Mouse (Mus musculus) ES-Bruce4 (cell line): ENCODE measurements around the gene Mcu. TPM values are rescaled to one million over a fixed set of nuclear protein-coding genes. Genes with fewer than 3 reads are reported as not detected.

Experiments
- H3K27ac ChIP-seq: 2 replicates; pipeline ENCODE4 v1.5.1; 2012; ENCODE audit warnings: low read length, inconsistent platforms; ENCODE audit not compliant: insufficient read depth
- H3K27me3 ChIP-seq: 2 replicates; pipeline ENCODE4 v1.6.1; 2012; ENCODE audit warnings: mild to moderate bottlenecking, low read length, inconsistent platforms; ENCODE audit not compliant: control insufficient read depth, poor library complexity, insufficient read depth, severe bottlenecking
- H3K36me3 ChIP-seq: 2 replicates; pipeline ENCODE4 v1.6.1; 2012; ENCODE audit warnings: inconsistent platforms, mild to moderate bottlenecking, low read length, moderate library complexity; ENCODE audit not compliant: control insufficient read depth, poor library complexity, insufficient read depth, severe bottlenecking
- H3K4me1 ChIP-seq: one replicate; pipeline ENCODE4 v1.8.1; 2011; ENCODE audit warnings: low read length; ENCODE audit not compliant: control insufficient read depth, insufficient read depth
- H3K4me3 ChIP-seq: 2 replicates; pipeline ENCODE4 v1.5.1; 2011; ENCODE audit warnings: low read depth, mild to moderate bottlenecking, low read length
- H3K9ac ChIP-seq: 2 replicates; pipeline ENCODE4 v1.6.1; 2012; ENCODE audit warnings: low read depth, mild to moderate bottlenecking, inconsistent platforms; ENCODE audit not compliant: poor library complexity, severe bottlenecking
- H3K9me3 ChIP-seq: replicated peaks from 2 replicates; pipeline ENCODE4 v1.6.1; 2012; ENCODE audit warnings: mild to moderate bottlenecking, low read length, inconsistent platforms; ENCODE audit not compliant: control insufficient read depth, poor library complexity, insufficient read depth, severe bottlenecking
- CTCF ChIP-seq: IDR thresholded peaks from one replicate; pipeline ENCODE4 v1.8.1; 2011; ENCODE audit warnings: low read depth, low read length
- EP300 ChIP-seq: IDR thresholded peaks from 2 replicates; pipeline ENCODE4 v1.6.1; 2011; ENCODE audit warnings: low read depth, low read length; ENCODE audit not compliant: insufficient read depth
- POLR2A ChIP-seq: IDR thresholded peaks from one replicate; pipeline ENCODE4 v1.8.1; 2011; ENCODE audit warnings: low read length; ENCODE audit not compliant: insufficient read depth
- polyA plus RNA-seq: library from polyadenylated mRNA; stranded (reverse); fragments of >200 nt; gene quantifications from 2 replicates; pipeline ENCODE4 v1.2.4, GENCODE M21; 2011; ENCODE audit warnings: low read depth; ENCODE audit not compliant: missing spikeins, insufficient read depth, insufficient read length

Gene Mcu
- polyA plus RNA-seq, 1 experiment: 26.0 TPM

DNA sequence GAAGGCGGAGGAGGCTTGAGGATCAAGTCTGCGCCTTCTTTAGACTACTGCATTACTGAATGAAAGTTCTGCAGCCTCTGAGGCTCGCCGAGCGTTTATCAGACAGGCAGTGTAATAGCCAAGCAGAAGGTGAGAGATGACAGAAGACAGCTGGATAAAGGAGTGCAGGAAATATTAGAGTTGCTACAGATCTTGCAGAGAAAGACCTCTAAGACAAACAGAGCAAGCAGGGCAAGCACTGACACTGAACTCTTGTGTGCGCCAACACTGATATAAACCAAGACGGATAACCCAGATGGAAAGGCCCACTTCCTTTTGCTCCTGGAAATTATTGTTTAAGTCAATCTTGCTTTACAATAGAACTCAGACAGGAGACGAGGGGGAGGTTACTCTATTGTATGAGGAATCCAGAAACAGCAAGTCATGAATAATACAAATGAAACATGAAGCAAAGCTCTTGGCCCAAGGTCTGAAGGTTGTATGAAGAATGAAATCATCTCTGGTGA lies 92.6 kb downstream of the Mcu start:
- Histone ChIP-seq H3K9ac (no peak overlapping the region; the same call in 1 of the 2 replicates), H3K4me3 (no peak overlapping the region), H3K4me1 (peaks cover 3% of the 10 kb centered on the region), H3K27me3 (no peaks in the 10 kb centered on the region), H3K36me3 (no peaks in the 10 kb centered on the region), H3K27ac (no peak overlapping the region), H3K9me3 (no peaks in the 10 kb centered on the region)
- TF ChIP-seq EP300: no peak
- TF ChIP-seq CTCF: no peak
- no peak for TF ChIP-seq POLR2A

DNA sequence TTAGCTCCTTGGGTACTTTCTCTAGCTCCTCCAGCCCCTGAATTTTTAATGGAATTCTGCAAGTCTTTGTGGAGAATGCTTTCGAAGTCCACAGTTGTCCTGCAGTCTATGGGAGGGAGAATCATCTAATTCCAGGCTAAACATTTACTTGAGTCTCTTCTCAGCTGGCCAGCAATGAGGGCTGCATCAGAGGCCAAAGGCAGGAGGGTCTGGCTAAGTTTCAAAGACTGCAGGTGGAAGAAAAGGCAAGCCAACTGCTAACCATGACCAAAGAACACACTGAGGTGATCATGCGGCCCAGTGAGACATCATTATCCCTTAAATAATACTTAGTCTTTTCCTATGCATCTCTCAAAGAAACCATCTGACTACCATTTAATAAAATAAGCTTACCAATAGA lies 95.8 kb downstream of the Mcu start:
- TF ChIP-seq EP300 (no peak), POLR2A (no peak), CTCF (no peak)
- Histone ChIP-seq H3K9me3 (no peaks in the 10 kb centered on the region), H3K4me3 (no peak overlapping the region), H3K27me3 (no peaks in the 10 kb centered on the region), H3K36me3 (no peaks in the 10 kb centered on the region), H3K9ac (no peak overlapping the region), H3K27ac (no peak overlapping the region), H3K4me1 (peaks cover 3% of the 10 kb centered on the region)

DNA sequence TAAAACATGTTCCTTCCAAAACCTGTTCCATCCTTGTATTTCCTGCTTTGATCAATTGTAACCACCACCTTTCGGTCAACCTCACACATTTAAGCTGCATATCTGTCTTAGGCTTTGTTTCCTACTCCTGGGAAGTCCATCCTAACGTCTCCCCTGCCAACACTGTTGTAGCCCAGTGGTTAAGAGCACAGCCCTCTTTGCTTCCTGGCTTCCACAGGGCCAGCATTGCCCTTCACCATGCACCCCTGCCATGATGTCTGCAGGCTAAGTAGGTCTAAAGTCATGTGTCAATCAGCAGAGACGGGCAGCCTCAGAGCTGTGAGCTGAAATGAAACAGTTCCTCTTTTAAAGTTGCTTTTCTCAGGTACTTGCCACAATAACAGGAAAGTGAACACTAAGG lies 97.1 kb downstream of the Mcu start:
- Histone ChIP-seq H3K4me3 (no peak overlapping the region), H3K27me3 (no peaks in the 10 kb centered on the region), H3K27ac (no peak overlapping the region), H3K36me3 (no peaks in the 10 kb centered on the region), H3K9ac (no peak overlapping the region), H3K9me3 (no peaks in the 10 kb centered on the region), H3K4me1 (no peaks in the 10 kb centered on the region)
- no peak for TF ChIP-seq CTCF
- TF ChIP-seq EP300: no peak
- no peak for TF ChIP-seq POLR2A

DNA sequence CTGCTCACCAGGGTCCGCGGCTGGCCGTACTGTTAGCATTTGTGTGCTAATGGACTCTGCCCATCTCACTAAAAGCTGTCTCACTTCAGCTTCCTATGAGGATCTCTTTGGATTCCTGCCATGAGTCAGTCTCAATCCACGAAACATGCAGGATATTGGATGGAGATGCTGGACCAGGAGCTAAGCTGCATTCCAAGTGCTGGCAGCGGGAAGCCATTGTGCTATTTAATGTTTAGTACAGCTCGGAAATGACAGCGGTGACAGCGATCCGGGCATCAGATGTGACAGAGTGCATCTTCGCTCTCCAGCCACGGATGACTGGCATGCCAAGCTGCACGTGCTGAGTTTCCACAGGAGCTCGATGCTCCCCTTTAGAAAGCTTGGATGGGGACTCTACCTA lies 99.3 kb downstream of the Mcu start:
- H3K27me3 ChIP-seq: no peaks in the 10 kb centered on the region
- no peaks in the 10 kb centered on the region for H3K9me3 ChIP-seq
- H3K9ac ChIP-seq: no peak overlapping the region
- no peak overlapping the region for H3K27ac ChIP-seq
- no peak overlapping the region for H3K4me3 ChIP-seq
- no peaks in the 10 kb centered on the region for H3K36me3 ChIP-seq
- TF ChIP-seq EP300 (no peak), CTCF (no peak), POLR2A (no peak)
- H3K4me1 ChIP-seq: no peaks in the 10 kb centered on the region

DNA sequence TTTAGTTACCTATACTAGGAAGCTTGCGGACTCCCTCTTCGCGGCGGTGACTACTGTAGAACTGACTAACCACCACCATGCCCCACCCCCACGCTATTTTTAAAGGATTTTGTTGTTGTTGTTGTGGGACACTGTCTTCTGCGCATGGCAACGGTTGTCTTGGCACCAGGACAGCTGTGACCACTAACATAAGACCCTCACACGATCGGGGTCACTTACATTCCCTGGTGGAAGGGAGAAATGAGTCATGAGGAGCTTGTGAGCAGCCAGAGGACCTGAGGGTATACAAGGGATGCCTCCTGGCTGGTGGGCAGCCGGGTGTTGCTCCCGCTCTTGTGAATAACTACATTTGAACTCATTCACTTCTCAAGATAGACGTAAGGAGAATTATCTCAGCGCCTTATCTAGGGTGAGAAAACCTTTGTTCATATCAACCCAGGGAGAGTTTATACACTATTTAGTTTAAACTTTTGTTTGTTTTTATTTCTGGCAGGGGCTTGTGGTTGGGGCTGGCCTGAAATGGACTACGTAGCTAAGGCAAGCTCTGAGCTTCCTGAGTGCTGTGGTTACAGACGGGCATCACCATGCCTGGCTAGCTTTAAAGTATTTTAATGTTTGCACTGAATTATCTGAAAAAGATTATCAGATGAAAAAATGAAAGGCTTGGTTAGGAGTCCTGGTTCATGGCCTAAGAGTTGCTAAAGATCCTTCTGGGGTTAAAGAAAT lies 101.6 kb downstream of the Mcu start:
- Histone ChIP-seq H3K27me3 (no peaks in the 10 kb centered on the region), H3K4me3 (no peak overlapping the region), H3K27ac (no peak overlapping the region), H3K9me3 (no peaks in the 10 kb centered on the region), H3K36me3 (no peaks in the 10 kb centered on the region), H3K9ac (no peak overlapping the region), H3K4me1 (no peaks in the 10 kb centered on the region)
- TF ChIP-seq EP300 (no peak), CTCF (no peak), POLR2A (no peak)

DNA sequence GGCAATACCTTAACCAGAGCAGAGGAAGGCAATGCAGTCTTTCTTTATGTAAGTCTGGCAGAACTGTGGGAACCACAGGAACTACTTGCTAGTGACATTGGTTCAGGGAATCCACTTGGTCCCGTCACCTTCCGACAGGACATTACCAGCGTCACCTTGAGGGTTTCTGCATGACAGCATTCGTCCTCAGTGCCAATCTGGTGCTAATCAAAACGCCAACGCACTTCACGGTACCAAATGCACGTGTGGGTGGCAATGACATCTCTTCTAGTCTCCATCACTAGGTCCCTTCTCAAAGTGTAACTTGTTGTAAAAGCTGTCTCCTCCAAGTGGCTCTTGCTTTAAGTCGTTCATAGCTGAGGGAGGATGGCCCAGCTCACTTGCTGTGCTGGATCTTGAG lies 104.3 kb downstream of the Mcu start:
- no peak for TF ChIP-seq POLR2A
- no peak for TF ChIP-seq EP300
- TF ChIP-seq CTCF: no peak
- Histone ChIP-seq H3K4me1 (no peaks in the 10 kb centered on the region), H3K4me3 (no peak overlapping the region), H3K27me3 (no peaks in the 10 kb centered on the region), H3K9ac (no peak overlapping the region), H3K27ac (no peak overlapping the region), H3K36me3 (no peaks in the 10 kb centered on the region), H3K9me3 (no peaks in the 10 kb centered on the region)
